Comparison of ENCODE assay signal across 11 mouse cellular contexts in the genomic region with DNA sequence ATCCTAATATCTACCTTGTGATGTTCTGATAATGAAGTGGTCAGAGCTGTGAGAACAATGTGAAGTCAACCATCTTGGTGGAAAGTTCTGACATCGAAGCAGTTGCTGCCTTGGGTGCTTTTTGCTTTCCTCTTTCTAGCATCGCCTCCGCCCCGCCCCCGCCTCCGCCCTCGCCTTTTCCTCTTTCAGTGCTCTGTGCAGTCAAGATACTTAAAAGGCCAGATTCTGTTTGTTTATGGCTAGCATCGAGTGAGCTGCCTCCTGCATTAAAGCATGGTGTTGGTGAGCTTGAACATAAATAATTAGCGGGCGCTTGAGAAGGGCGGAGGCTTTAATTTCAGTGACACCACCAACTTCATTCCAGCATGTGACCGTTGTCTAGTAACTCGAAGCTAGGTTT.
DNase-seq lines count a peak whose midpoint lies in the region; ATAC-seq and TF ChIP-seq lines count a peak whose summit lies in the region.
"Had no signal": no experiment of that assay in that cellular context is flagged by ENCODE, and none has a peak within 500 bp of the region (broad histone marks: within the 10 kb centered on the region; RNA-seq: fewer than 3 reads in every experiment).

No protein-coding gene starts in this region.

- H3K9me3 ChIP-seq in lung, embryonic 14.5 days (ENCODE audit: low read depth, low read length) = no peaks in the 10 kb centered on the region
- no peaks in the 10 kb centered on the region for H3K9me3 ChIP-seq in limb, embryonic 11.5 days (ENCODE audit: control insufficient read depth, low read length)
- no peaks in the 10 kb centered on the region for H3K9me3 ChIP-seq in neural tube, embryonic 15.5 days (replicated peaks)
- H3K9me3 ChIP-seq in liver, embryonic 11.5 days (ENCODE audit: control insufficient read depth, low read length) = no peaks in the 10 kb centered on the region

- H3K9ac ChIP-seq in lung, embryonic 14.5 days = no peak overlapping the region
- no peak overlapping the region for H3K9ac ChIP-seq in limb, embryonic 11.5 days (ENCODE audit: low read length)
- H3K9ac ChIP-seq in neural tube, embryonic 15.5 days (replicated peaks) = no peak overlapping the region
- no peak overlapping the region for H3K9ac ChIP-seq in liver, embryonic 11.5 days (ENCODE audit: low read depth, low read length)

- H3K27me3 ChIP-seq in lung, embryonic 14.5 days (ENCODE audit: insufficient read depth, low read length) = no peaks in the 10 kb centered on the region
- H3K27me3 ChIP-seq in limb, embryonic 11.5 days (ENCODE audit: control insufficient read depth, insufficient read depth, low read length) = no peaks in the 10 kb centered on the region
- H3K27me3 ChIP-seq in neural tube, embryonic 15.5 days (replicated peaks) = no peaks in the 10 kb centered on the region
- H3K27me3 ChIP-seq in liver, embryonic 11.5 days (replicated peaks; ENCODE audit: control insufficient read depth, insufficient read depth, low read length) = no peaks in the 10 kb centered on the region

- peaks cover 24% of the 10 kb centered on the region for H3K4me1 ChIP-seq in lung, embryonic 14.5 days (ENCODE audit: insufficient read depth)
- H3K4me1 ChIP-seq in lung, adult 2 months (ENCODE audit: control insufficient read depth, insufficient read depth, low read length) = peaks cover 3% of the 10 kb centered on the region; the same call in 1 of the 2 replicates
- H3K4me1 ChIP-seq in limb, embryonic 11.5 days (ENCODE audit: control insufficient read depth, insufficient read depth, low read length) = peaks cover 46% of the 10 kb centered on the region
- H3K4me1 ChIP-seq in neural tube, embryonic 15.5 days = peaks cover 29% of the 10 kb centered on the region
- peaks cover 8% of the 10 kb centered on the region for H3K4me1 ChIP-seq in liver, embryonic 11.5 days (replicated peaks; ENCODE audit: control insufficient read depth, insufficient read depth, low read length)

- TF ChIP-seq POLR2A in lung, adult 2 months (IDR thresholded peaks at IDR 0.05; ENCODE audit: borderline replicate concordance, extremely low read depth, low read depth, low read length) = no peak

- ATAC-seq in lung, embryonic 14.5 days (ENCODE audit: insufficient read depth) = no peak
- ATAC-seq in limb, embryonic 11.5 days (ENCODE audit: insufficient number of reproducible peaks, low FRiP score, low TSS enrichment, low read depth) = no peak
- ATAC-seq in neural tube, embryonic 15.5 days (ENCODE audit: low FRiP score) = peak; percentile 46; the same call in 1 of the 2 replicates
- no peak for ATAC-seq in cerebellum, adult (ENCODE audit: insufficient number of reproducible peaks, low FRiP score, low TSS enrichment)
- ATAC-seq in liver, embryonic 11.5 days (replicated peaks; ENCODE audit: low FRiP score) = no peak

- WGBS in lung, embryonic 14.5 days = 24% methylated on average over 13 of the region's 13 CpGs
- 35% methylated on average over 13 of the region's 13 CpGs for WGBS in lung, adult 2 months
- WGBS in limb, embryonic 11.5 days = 18% methylated on average over 13 of the region's 13 CpGs
- WGBS in neural tube, embryonic 15.5 days = 17% methylated on average over 13 of the region's 13 CpGs
- 49% methylated on average over 13 of the region's 13 CpGs for WGBS in liver, embryonic 11.5 days

- TF ChIP-seq CTCF in lung, embryonic 14.5 days (IDR thresholded peaks at IDR 0.05; ENCODE audit: low read depth) = no peak
- no peak for TF ChIP-seq CTCF in lung, adult 2 months (IDR thresholded peaks at IDR 0.05; ENCODE audit: insufficient read depth, low read length)

- no peak overlapping the region for H3K27ac ChIP-seq in lung, embryonic 14.5 days (ENCODE audit: low read depth)
- H3K27ac ChIP-seq in limb, embryonic 11.5 days (replicated peaks; ENCODE audit: low read depth, low read length) = no peak overlapping the region
- no peak overlapping the region for H3K27ac ChIP-seq in neural tube, embryonic 15.5 days (replicated peaks)
- H3K27ac ChIP-seq in liver, embryonic 11.5 days (ENCODE audit: low read depth, low read length) = no peak overlapping the region
- H3K27ac ChIP-seq: heart, adult 2 months had no signal

- no peak overlapping the region for H3K4me3 ChIP-seq in lung, embryonic 14.5 days (ENCODE audit: low read depth, low read length)
- no peak overlapping the region for H3K4me3 ChIP-seq in lung, adult 2 months (replicated peaks; ENCODE audit: extremely low read depth, low read depth, low read length)
- H3K4me3 ChIP-seq in limb, embryonic 11.5 days (ENCODE audit: low read depth, low read length) = no peak overlapping the region
- H3K4me3 ChIP-seq in neural tube, embryonic 15.5 days (replicated peaks) = no peak overlapping the region
- no peak overlapping the region for H3K4me3 ChIP-seq in liver, embryonic 11.5 days (ENCODE audit: low read depth, low read length)
- H3K4me3 ChIP-seq: heart, adult 2 months had no signal

- H3K36me3 ChIP-seq in lung, embryonic 14.5 days (ENCODE audit: insufficient read depth) = no peaks in the 10 kb centered on the region
- no peaks in the 10 kb centered on the region for H3K36me3 ChIP-seq in limb, embryonic 11.5 days (ENCODE audit: control insufficient read depth, insufficient read depth, low read length)
- H3K36me3 ChIP-seq in neural tube, embryonic 15.5 days = no peaks in the 10 kb centered on the region
- no peaks in the 10 kb centered on the region for H3K36me3 ChIP-seq in liver, embryonic 11.5 days (ENCODE audit: control insufficient read depth, insufficient read depth, low read length)

- DNase-seq in embryo, embryonic 10.5 days (ENCODE audit: low spot score) = peak; percentile 44
- DNase-seq in embryo, embryonic 9.5 days (ENCODE audit: extremely low spot score) = no peak
- peak; percentile 30 for DNase-seq in lung, embryonic 14.5 days
- no peak for DNase-seq in lung, adult 2 months
- peak; percentile 33 for DNase-seq in limb, embryonic 11.5 days (ENCODE audit: low spot score)
- DNase-seq in liver, embryonic 11.5 days (ENCODE audit: low spot score) = no peak
- DNase-seq: cerebellum, adult 9-10 months; right cerebral cortex, postnatal 25 days had no signal

- H3K4me2 ChIP-seq in lung, embryonic 14.5 days = peak overlapping the region; percentile 26; the same call in 1 of the 2 replicates
- no peak overlapping the region for H3K4me2 ChIP-seq in limb, embryonic 11.5 days (ENCODE audit: low read depth, severe bottlenecking)
- peak overlapping the region; percentile 36 for H3K4me2 ChIP-seq in neural tube, embryonic 15.5 days
- H3K4me2 ChIP-seq in liver, embryonic 11.5 days = no peak overlapping the region

Comparison
In these comparisons a context has a peak if more than half of its experiments do, and no peak if none do; other contexts are left out.
1. DNase-seq: peak in embryo, embryonic 10.5 days (single experiment), lung, embryonic 14.5 days (single experiment) and limb, embryonic 11.5 days (single experiment); none in embryo, embryonic 9.5 days (single experiment), lung, adult 2 months (single experiment) and liver, embryonic 11.5 days (single experiment).
2. H3K4me2 ChIP-seq: peak in lung, embryonic 14.5 days (single experiment) and neural tube, embryonic 15.5 days (single experiment); none in limb, embryonic 11.5 days (single experiment) and liver, embryonic 11.5 days (single experiment).